Mouse (Mus musculus) limb, embryonic 15.5 days (tissue): ENCODE data around the gene 0610030E20Rik. TPM values are rescaled to one million over a fixed set of nuclear protein-coding genes. Genes with fewer than 3 reads are reported as not detected.

ENCODE experiments used
- ATAC-seq: fragments of 200-750 bp; cut with Nextera tagmentation; 2 replicates; pipeline ENCODE4 v1.8.0; 2017; ENCODE audit warnings: low read depth, moderate TSS enrichment; ENCODE audit not compliant: insufficient number of reproducible peaks, low FRiP score, low TSS enrichment
- H3K27ac ChIP-seq: fragments of 300-500 bp; sonication (generic); 2 replicates; pipeline ENCODE4 v1.5.1; 2015; ENCODE audit warnings: moderate library complexity, mild to moderate bottlenecking, inconsistent platforms
- H3K27me3 ChIP-seq: fragments of 300-500 bp; sonication (generic); 2 replicates; pipeline ENCODE4 v1.6.1; 2015; ENCODE audit warnings: inconsistent platforms
- H3K36me3 ChIP-seq: fragments of 300-500 bp; sonication (generic); 2 replicates; pipeline ENCODE4 v1.6.1; 2015; ENCODE audit warnings: inconsistent platforms
- H3K4me1 ChIP-seq: fragments of 300-500 bp; sonication (generic); 2 replicates; pipeline ENCODE4 v1.6.1; 2015; ENCODE audit warnings: inconsistent platforms
- H3K4me2 ChIP-seq: fragments of 300-500 bp; sonication (generic); 2 replicates; pipeline ENCODE4 v1.6.1; 2015; ENCODE audit warnings: mild to moderate bottlenecking, inconsistent platforms
- H3K4me3 ChIP-seq: fragments of 300-500 bp; sonication (generic); 2 replicates; pipeline ENCODE4 v1.5.1; 2015; ENCODE audit warnings: mild to moderate bottlenecking, inconsistent platforms
- H3K9ac ChIP-seq: fragments of 300-500 bp; sonication (generic); 2 replicates; pipeline ENCODE4 v1.6.1; 2015; ENCODE audit warnings: inconsistent platforms
- H3K9me3 ChIP-seq: fragments of 300-500 bp; sonication (generic); 2 replicates; pipeline ENCODE4 v1.6.1; 2016; ENCODE audit warnings: inconsistent platforms
- WGBS: fragments of 180-500 bp; shearing (Covaris S2); methylation state at CpG from one replicate; pipeline ENCODE4 v1.1.7; 2015; 5-methylcytosine and 5-hydroxymethylcytosine counted together
- polyA plus RNA-seq: library from polyadenylated mRNA; unstranded; fragments of >200 nt; fragmentation: Nextera tagmentation; extraction: Ambion mirVana; gene quantifications from 2 replicates; pipeline ENCODE4 v1.2.1, GENCODE M21; 2015

The 0610030E20Rik gene
- polyA plus RNA-seq: 28.7 and 30.3 TPM in 2 replicates

- ATAC-seq: peak; percentile 70; the same call in 1 of the 2 replicates
- peaks cover 33% of the 10 kb centered on the region for H3K4me1 ChIP-seq
- no peaks in the 10 kb centered on the region for H3K27me3 ChIP-seq
- under 1% methylated on average over 68 of the region's 72 CpGs for WGBS
- peak within 1 kb of the TSS; percentile 72 for H3K4me3 ChIP-seq
- peak within 1 kb of the TSS; percentile 67 for H3K4me2 ChIP-seq
- H3K36me3 ChIP-seq: peaks cover 27% of the 10 kb centered on the region
- no peaks in the 10 kb centered on the region for H3K9me3 ChIP-seq
- H3K9ac ChIP-seq: peak within 1 kb of the TSS; percentile 88
- H3K27ac ChIP-seq: peak within 1 kb of the TSS; percentile 91
These were observed at the start of gene 0610030E20Rik for GRCm38 (mm10) chr6:72347166-72347941. Gene 0610030E20Rik (plus strand): TSS chr6:72347317.

GRCm38 (mm10) chr6:72297825-72298224 lies 49.3 kb upstream of the 0610030E20Rik start:
- no peaks in the 10 kb centered on the region for H3K4me1 ChIP-seq
- no peak overlapping the region for H3K9ac ChIP-seq
- no peaks in the 10 kb centered on the region for H3K9me3 ChIP-seq
- H3K4me2 ChIP-seq: no peak overlapping the region
- no peak for ATAC-seq
- H3K4me3 ChIP-seq: no peak overlapping the region
- no peak overlapping the region for H3K27ac ChIP-seq
- H3K27me3 ChIP-seq: no peaks in the 10 kb centered on the region
- 72% methylated on average over 3 of the region's 3 CpGs for WGBS
- no peaks in the 10 kb centered on the region for H3K36me3 ChIP-seq

DNA sequence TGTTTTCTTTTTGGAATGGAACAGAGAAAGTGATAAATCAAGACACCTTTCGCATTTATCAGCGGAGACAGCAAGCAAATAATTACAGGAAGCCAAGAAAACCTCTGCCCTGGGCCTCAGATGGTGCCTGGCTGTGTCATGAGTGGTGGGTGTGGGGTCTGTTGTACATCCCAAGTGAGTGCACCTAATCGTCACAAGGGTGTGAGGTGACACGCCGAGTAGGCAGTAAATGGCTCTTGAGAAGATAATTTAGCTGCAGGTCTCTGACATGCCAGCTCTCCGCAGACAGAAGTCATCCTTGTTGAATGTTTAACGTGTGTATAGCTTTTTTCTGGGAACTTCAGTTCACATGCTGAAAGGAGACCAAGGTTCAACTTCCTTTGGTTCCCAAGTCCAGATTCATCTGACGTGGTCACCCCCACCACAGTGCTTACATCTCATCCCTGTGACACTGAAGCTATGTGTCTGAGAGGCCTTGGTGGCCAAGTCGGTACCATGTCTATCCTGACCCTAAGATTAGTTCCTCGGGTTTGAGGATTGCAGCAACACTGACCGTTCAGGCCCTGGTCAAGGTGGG lies 44.7 kb upstream of the 0610030E20Rik start:
- 83% methylated on average over 11 of the region's 11 CpGs for WGBS
- no peak overlapping the region for H3K27ac ChIP-seq
- no peaks in the 10 kb centered on the region for H3K36me3 ChIP-seq
- ATAC-seq: no peak
- H3K9me3 ChIP-seq: no peaks in the 10 kb centered on the region
- H3K4me3 ChIP-seq: no peak overlapping the region
- H3K4me2 ChIP-seq: no peak overlapping the region
- no peak overlapping the region for H3K9ac ChIP-seq
- H3K4me1 ChIP-seq: 0 out of 2 replicates have a peak, but pooled peaks cover 4% of the 10 kb centered on the region
- H3K27me3 ChIP-seq: no peaks in the 10 kb centered on the region

DNA sequence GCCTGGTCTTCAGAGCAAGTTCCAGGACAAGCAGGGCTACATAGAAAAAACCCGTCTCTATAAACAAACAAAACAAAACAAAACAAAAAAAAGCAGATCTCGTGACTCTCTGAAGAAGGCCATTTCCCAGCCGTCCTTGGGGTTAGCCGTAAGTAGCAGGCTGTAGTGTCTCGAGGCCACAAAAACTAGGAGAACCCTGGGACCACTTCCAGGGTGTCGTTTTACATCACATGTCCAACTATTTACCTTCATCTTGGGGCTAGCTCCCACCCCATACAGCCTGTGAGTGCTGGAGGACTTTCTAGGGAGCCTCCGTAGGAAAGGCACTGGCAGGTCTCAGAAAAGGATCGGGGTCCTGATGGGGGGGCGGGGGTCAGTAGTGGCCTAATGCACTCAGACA lies 43.6 kb upstream of the 0610030E20Rik start:
- Histone ChIP-seq H3K36me3 (no peaks in the 10 kb centered on the region), H3K9ac (no peak overlapping the region), H3K27me3 (no peaks in the 10 kb centered on the region), H3K27ac (no peak overlapping the region), H3K9me3 (no peaks in the 10 kb centered on the region), H3K4me3 (no peak overlapping the region), H3K4me1 (0 out of 2 replicates have a peak, but pooled peaks cover 4% of the 10 kb centered on the region), H3K4me2 (no peak overlapping the region)
- no peak for ATAC-seq
- WGBS: 32% methylated on average over 9 of the region's 9 CpGs

DNA sequence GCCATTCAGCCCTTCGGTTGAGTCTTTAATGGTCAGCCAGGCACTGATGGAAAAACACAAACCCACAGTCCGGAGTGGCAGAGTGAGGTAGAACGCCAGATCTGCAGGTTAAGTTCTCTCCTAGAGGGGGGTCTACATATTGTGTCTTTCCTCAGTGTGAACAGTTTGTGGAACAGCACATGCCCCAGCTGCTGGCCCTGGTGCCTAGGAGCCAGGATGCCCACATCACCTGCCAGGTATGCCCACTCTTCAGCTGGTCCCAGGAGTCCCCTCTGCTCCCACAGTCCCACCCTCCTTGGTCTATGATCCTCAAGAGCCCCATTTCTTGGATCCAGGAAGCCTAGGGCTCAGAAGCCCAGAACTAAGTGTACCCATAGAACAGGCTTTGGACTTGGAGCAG lies 34.9 kb upstream of the 0610030E20Rik start:
- Histone ChIP-seq H3K4me3 (no peak overlapping the region), H3K4me1 (no peaks in the 10 kb centered on the region), H3K27me3 (no peaks in the 10 kb centered on the region), H3K9me3 (no peaks in the 10 kb centered on the region), H3K4me2 (no peak overlapping the region), H3K9ac (no peak overlapping the region), H3K27ac (no peak overlapping the region), H3K36me3 (peaks cover 26% of the 10 kb centered on the region)
- 80% methylated on average over 3 of the region's 3 CpGs for WGBS
- ATAC-seq: no peak

DNA sequence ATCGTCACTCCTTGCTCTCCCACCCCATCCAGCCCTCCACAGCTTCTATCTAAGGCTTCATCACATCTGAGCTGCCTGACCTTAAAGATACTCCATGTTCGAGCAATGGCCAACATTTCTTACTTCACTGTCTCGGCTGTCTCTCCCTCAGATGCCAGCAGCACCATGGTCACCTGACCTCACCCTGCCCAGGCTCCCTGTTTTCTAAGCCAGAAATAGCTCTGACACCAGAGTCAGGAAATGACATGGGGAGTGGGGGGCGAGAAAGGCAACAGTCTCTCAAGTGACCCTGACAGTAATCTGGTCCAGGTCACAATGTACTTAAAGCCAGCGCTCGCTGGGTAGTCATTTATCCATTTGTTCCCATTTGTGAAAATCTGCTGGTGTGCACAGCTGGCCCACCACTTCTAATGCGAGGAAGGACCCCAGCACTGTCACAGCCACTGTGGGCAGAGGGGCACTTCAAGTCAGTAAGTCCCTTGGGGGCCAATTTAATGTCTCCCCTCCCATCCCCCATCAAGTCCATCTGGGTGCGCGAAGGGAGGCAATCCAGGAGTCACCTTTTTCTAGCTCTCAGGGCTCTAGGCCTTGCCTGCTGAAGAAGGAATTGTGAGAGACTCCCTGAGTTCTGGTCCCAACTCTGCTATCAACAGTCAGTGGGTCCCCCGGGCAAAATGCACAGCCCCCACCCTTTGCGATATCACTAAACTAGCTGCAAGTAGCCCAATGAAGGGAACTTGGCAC lies 33.8 kb upstream of the 0610030E20Rik start:
- no peaks in the 10 kb centered on the region for H3K4me1 ChIP-seq
- peaks cover 37% of the 10 kb centered on the region for H3K36me3 ChIP-seq
- no peak for ATAC-seq
- H3K4me3 ChIP-seq: no peak overlapping the region
- 90% methylated on average over 11 of the region's 11 CpGs for WGBS
- H3K27ac ChIP-seq: no peak overlapping the region
- no peaks in the 10 kb centered on the region for H3K27me3 ChIP-seq
- H3K9me3 ChIP-seq: no peaks in the 10 kb centered on the region
- H3K4me2 ChIP-seq: no peak overlapping the region
- H3K9ac ChIP-seq: no peak overlapping the region

- 83% methylated on average over 2 of the region's 2 CpGs for WGBS
- peaks cover 58% of the 10 kb centered on the region for H3K36me3 ChIP-seq
- no peak overlapping the region for H3K9ac ChIP-seq
These were observed 31.7 kb upstream of the 0610030E20Rik start for GRCm38 (mm10) chr6:72315384-72315783.

DNA sequence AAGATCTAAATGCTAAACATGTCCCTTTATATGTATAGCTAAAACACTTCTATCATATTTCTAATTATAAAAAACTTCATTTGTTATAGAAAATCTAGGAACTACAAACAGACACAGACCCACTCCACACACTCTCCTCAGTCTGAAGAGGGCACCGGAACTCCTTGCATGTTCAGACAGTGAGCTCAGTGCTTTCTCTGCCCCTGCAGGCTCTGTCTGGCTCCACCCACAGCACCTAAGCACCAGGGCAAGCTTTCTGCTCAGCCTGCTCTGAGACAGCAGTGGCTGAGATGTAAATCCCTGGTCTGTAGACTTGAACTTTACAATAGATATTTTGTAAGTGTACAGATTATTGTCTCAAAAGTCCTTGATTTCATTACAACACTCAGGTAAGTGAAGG lies 31.1 kb upstream of the 0610030E20Rik start:
- Histone ChIP-seq H3K36me3 (peaks cover 64% of the 10 kb centered on the region), H3K27ac (no peak overlapping the region), H3K4me2 (no peak overlapping the region), H3K9me3 (no peaks in the 10 kb centered on the region), H3K27me3 (no peaks in the 10 kb centered on the region), H3K4me1 (no peaks in the 10 kb centered on the region), H3K4me3 (no peak overlapping the region), H3K9ac (no peak overlapping the region)
- WGBS: 58% methylated on average over 1 of the region's 1 CpGs
- no peak for ATAC-seq

More at GRCm38 (mm10) chr6:72315384-72315783, 31.7 kb upstream of the 0610030E20Rik start:
- no peak for ATAC-seq
- Histone ChIP-seq H3K4me1 (no peaks in the 10 kb centered on the region), H3K27me3 (no peaks in the 10 kb centered on the region), H3K27ac (no peak overlapping the region), H3K9me3 (no peaks in the 10 kb centered on the region), H3K4me3 (no peak overlapping the region), H3K4me2 (no peak overlapping the region)

DNA sequence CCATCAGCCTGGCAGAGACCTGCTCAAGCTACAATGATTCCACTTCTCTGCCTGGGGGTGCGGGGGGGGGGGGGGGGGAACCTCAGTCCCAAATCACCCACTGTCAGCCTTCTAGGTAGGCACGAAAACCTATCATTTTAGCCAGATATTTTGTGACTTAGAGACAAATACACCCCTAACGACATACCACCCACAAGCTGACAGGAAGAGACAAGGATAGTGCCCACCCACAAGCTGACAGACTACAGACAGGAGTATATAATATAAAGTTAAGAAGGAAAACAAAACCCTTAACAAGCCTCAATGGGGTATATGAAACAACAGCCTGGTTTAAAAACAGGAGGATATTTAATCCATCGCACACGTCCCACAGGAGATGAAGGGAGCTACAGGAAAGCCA lies 28.7 kb upstream of the 0610030E20Rik start:
- no peaks in the 10 kb centered on the region for H3K9me3 ChIP-seq
- H3K36me3 ChIP-seq: peaks cover 77% of the 10 kb centered on the region
- H3K27me3 ChIP-seq: no peaks in the 10 kb centered on the region
- H3K4me3 ChIP-seq: no peak overlapping the region
- H3K27ac ChIP-seq: no peak overlapping the region
- WGBS: 77% methylated on average over 5 of the region's 5 CpGs
- no peaks in the 10 kb centered on the region for H3K4me1 ChIP-seq
- H3K4me2 ChIP-seq: no peak overlapping the region
- no peak overlapping the region for H3K9ac ChIP-seq
- no peak for ATAC-seq

DNA sequence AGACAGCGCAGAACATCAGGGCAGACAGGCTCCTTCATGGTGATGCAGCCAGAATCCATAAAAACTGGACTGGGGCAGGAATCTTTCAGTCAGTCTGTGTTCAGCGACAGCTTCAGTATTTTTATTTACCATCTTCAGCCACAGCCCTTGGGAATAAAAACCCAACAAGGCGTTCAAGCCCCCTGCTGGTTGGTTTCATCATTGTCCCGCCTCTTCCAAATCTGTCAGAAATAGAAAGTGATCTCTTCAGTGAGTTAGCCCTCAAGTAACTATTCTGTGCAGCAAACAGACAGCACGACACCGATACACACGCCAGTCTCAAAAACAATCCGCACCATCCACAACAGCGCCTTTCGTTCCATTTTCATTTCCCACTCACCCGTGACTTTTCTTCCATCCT lies 28.1 kb upstream of the 0610030E20Rik start:
- Histone ChIP-seq H3K4me3 (no peak overlapping the region), H3K9me3 (no peaks in the 10 kb centered on the region), H3K9ac (no peak overlapping the region), H3K27me3 (no peaks in the 10 kb centered on the region), H3K36me3 (peaks cover 82% of the 10 kb centered on the region), H3K4me2 (no peak overlapping the region), H3K27ac (no peak overlapping the region), H3K4me1 (no peaks in the 10 kb centered on the region)
- WGBS: 79% methylated on average over 11 of the region's 11 CpGs
- no peak for ATAC-seq

DNA sequence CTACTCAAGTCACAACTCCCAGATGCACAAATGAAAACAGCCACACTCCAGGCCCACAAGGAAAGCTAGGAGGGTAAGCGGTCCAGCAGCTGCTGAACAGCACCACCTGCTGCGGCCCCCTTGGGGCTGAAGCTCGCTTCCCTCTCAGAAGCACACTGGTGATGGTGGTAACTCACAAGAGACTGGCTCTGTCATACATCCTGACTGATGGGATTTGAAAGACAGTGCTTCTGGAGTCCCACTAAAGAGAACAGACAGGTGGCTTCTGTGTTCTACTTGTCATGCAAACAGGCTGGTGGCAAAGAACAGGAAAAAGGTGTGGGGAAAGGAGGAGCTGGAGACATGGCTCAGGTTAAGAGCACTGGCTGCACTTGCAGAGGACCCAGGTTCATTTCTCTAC lies 24.2 kb upstream of the 0610030E20Rik start:
- WGBS: 91% methylated on average over 3 of the region's 3 CpGs
- H3K4me2 ChIP-seq: no peak overlapping the region
- no peak overlapping the region for H3K27ac ChIP-seq
- H3K4me3 ChIP-seq: no peak overlapping the region
- H3K4me1 ChIP-seq: no peaks in the 10 kb centered on the region
- no peaks in the 10 kb centered on the region for H3K9me3 ChIP-seq
- ATAC-seq: no peak
- H3K9ac ChIP-seq: no peak overlapping the region
- H3K36me3 ChIP-seq: peaks cover 94% of the 10 kb centered on the region
- H3K27me3 ChIP-seq: no peaks in the 10 kb centered on the region
